Mouse (Mus musculus) heart, embryonic 10.5 days (tissue): ENCODE measurements at regions not wholly inside any gene's neighbourhood (a gene's known extent, or its start where the extent isn't known, plus 50 kb on each side); places are given as distances from the start of the nearest gene placed in this dataset.
A peak's percentile ranks its signal among the peaks of the same experiment; 100 is the strongest.

Experiments used
- DNase-seq: peaks from one replicate; pipeline ENCODE4 v3.0.0-alpha.2; 2017; ENCODE audit warnings: low spot score
- H3K27ac ChIP-seq: fragments of 300-500 bp; sonication (generic); 2 replicates; pipeline ENCODE4 v1.5.1; 2016; ENCODE audit warnings: mild to moderate bottlenecking
- H3K27me3 ChIP-seq: fragments of 300-500 bp; sonication (generic); 2 replicates; pipeline ENCODE4 v1.6.1; 2016; ENCODE audit warnings: mild to moderate bottlenecking; ENCODE audit not compliant: poor library complexity, insufficient read depth, severe bottlenecking
- H3K36me3 ChIP-seq: fragments of 300-500 bp; sonication (generic); 2 replicates; pipeline ENCODE4 v1.6.1; 2016; ENCODE audit warnings: mild to moderate bottlenecking, moderate library complexity
- H3K4me1 ChIP-seq: fragments of 300-500 bp; sonication (generic); 2 replicates; pipeline ENCODE4 v1.6.1; 2016; ENCODE audit warnings: mild to moderate bottlenecking
- H3K4me3 ChIP-seq: fragments of 300-500 bp; sonication (generic); 2 replicates; pipeline ENCODE4 v1.5.1; 2016; ENCODE audit warnings: mild to moderate bottlenecking, moderate library complexity
- H3K9me3 ChIP-seq: fragments of 300-500 bp; sonication (generic); 2 replicates; pipeline ENCODE4 v1.6.1; 2016; ENCODE audit warnings: mild to moderate bottlenecking, moderate library complexity
- WGBS: fragments of 180-500 bp; shearing (Covaris S2); methylation state at CpG from one replicate; pipeline ENCODE4 v1.1.7; 2016; 5-methylcytosine and 5-hydroxymethylcytosine counted together

- no peaks in the 10 kb centered on the region for H3K4me1 ChIP-seq
- H3K36me3 ChIP-seq: no peaks in the 10 kb centered on the region
- no peak overlapping the region for H3K4me3 ChIP-seq
- no peaks in the 10 kb centered on the region for H3K9me3 ChIP-seq
- H3K27ac ChIP-seq: no peak overlapping the region
- no peaks in the 10 kb centered on the region for H3K27me3 ChIP-seq
- no peak for DNase-seq
- WGBS: 73% methylated on average over 10 of the region's 10 CpGs
Observed at GRCm38 (mm10) chr3:51128491-51129155, 95.6 kb upstream of the Noct start.

GRCm38 (mm10) chr3:51130709-51131108 is 93.5 kb upstream of the Noct start:
- H3K36me3 ChIP-seq: no peaks in the 10 kb centered on the region
- no peaks in the 10 kb centered on the region for H3K9me3 ChIP-seq
- H3K4me1 ChIP-seq: no peaks in the 10 kb centered on the region
- 68% methylated on average over 5 of the region's 5 CpGs for WGBS
- DNase-seq: no peak
- H3K4me3 ChIP-seq: no peak overlapping the region
- no peaks in the 10 kb centered on the region for H3K27me3 ChIP-seq
- no peak overlapping the region for H3K27ac ChIP-seq

GRCm38 (mm10) chr3:51131341-51131740 is 92.9 kb upstream of the Noct start:
- Histone ChIP-seq H3K27ac (no peak overlapping the region), H3K4me1 (no peaks in the 10 kb centered on the region), H3K36me3 (no peaks in the 10 kb centered on the region), H3K27me3 (no peaks in the 10 kb centered on the region), H3K4me3 (no peak overlapping the region), H3K9me3 (no peaks in the 10 kb centered on the region)
- DNase-seq: no peak
- WGBS: 75% methylated on average over 3 of the region's 3 CpGs

- no peaks in the 10 kb centered on the region for H3K4me1 ChIP-seq
- no peak overlapping the region for H3K4me3 ChIP-seq
- no peaks in the 10 kb centered on the region for H3K36me3 ChIP-seq
- no peak for DNase-seq
- 82% methylated on average over 5 of the region's 5 CpGs for WGBS
- H3K27ac ChIP-seq: no peak overlapping the region
- no peaks in the 10 kb centered on the region for H3K9me3 ChIP-seq
- H3K27me3 ChIP-seq: no peaks in the 10 kb centered on the region
Observed at GRCm38 (mm10) chr3:51132736-51133135, 91.5 kb upstream of the Noct start.

- WGBS: 69% methylated on average over 5 of the region's 5 CpGs
Observed at GRCm38 (mm10) chr3:51135581-51135980, 88.7 kb upstream of the Noct start.

GRCm38 (mm10) chr3:51137730-51138312 is 86.4 kb upstream of the Noct start:
- Histone ChIP-seq H3K27me3 (no peaks in the 10 kb centered on the region), H3K4me3 (no peak overlapping the region), H3K27ac (no peak overlapping the region), H3K9me3 (no peaks in the 10 kb centered on the region), H3K4me1 (no peaks in the 10 kb centered on the region), H3K36me3 (no peaks in the 10 kb centered on the region)
- 87% methylated on average over 8 of the region's 8 CpGs for WGBS
- no peak for DNase-seq

More at GRCm38 (mm10) chr3:51135581-51135980, 88.7 kb upstream of the Noct start:
- H3K4me3 ChIP-seq: no peak overlapping the region
- DNase-seq: no peak
- H3K36me3 ChIP-seq: no peaks in the 10 kb centered on the region
- H3K27ac ChIP-seq: no peak overlapping the region
- no peaks in the 10 kb centered on the region for H3K27me3 ChIP-seq
- no peaks in the 10 kb centered on the region for H3K9me3 ChIP-seq
- H3K4me1 ChIP-seq: no peaks in the 10 kb centered on the region

- Histone ChIP-seq H3K4me3 (no peak overlapping the region), H3K27me3 (no peaks in the 10 kb centered on the region), H3K27ac (no peak overlapping the region), H3K9me3 (no peaks in the 10 kb centered on the region), H3K36me3 (no peaks in the 10 kb centered on the region), H3K4me1 (no peaks in the 10 kb centered on the region)
- WGBS: 82% methylated on average over 2 of the region's 2 CpGs
- DNase-seq: no peak
Observed at GRCm38 (mm10) chr3:51145985-51146384, 78.3 kb upstream of the Noct start.

GRCm38 (mm10) chr3:51150012-51150411 is 74.2 kb upstream of the Noct start:
- no peak overlapping the region for H3K4me3 ChIP-seq
- no peak overlapping the region for H3K27ac ChIP-seq
- H3K4me1 ChIP-seq: peaks cover 4% of the 10 kb centered on the region; the same call in 1 of the 2 replicates
- WGBS: 92% methylated on average over 6 of the region's 6 CpGs
- no peaks in the 10 kb centered on the region for H3K9me3 ChIP-seq
- H3K27me3 ChIP-seq: no peaks in the 10 kb centered on the region
- DNase-seq: no peak
- no peaks in the 10 kb centered on the region for H3K36me3 ChIP-seq

GRCm38 (mm10) chr3:51151104-51151503 is 73.1 kb upstream of the Noct start:
- 54% methylated on average over 4 of the region's 4 CpGs for WGBS
- no peak for DNase-seq
- no peak overlapping the region for H3K27ac ChIP-seq
- H3K27me3 ChIP-seq: no peaks in the 10 kb centered on the region
- no peak overlapping the region for H3K4me3 ChIP-seq
- no peaks in the 10 kb centered on the region for H3K9me3 ChIP-seq
- H3K36me3 ChIP-seq: no peaks in the 10 kb centered on the region
- H3K4me1 ChIP-seq: peaks cover 4% of the 10 kb centered on the region; the same call in 1 of the 2 replicates

GRCm38 (mm10) chr3:51155621-51156020 is 68.6 kb upstream of the Noct start:
- Histone ChIP-seq H3K4me3 (no peak overlapping the region), H3K27ac (no peak overlapping the region), H3K27me3 (no peaks in the 10 kb centered on the region), H3K9me3 (no peaks in the 10 kb centered on the region), H3K36me3 (no peaks in the 10 kb centered on the region), H3K4me1 (peaks cover 19% of the 10 kb centered on the region)
- DNase-seq: no peak
- WGBS: 73% methylated on average over 4 of the region's 4 CpGs

GRCm38 (mm10) chr3:51156386-51157290 is 67.6 kb upstream of the Noct start:
- Histone ChIP-seq H3K4me3 (peak overlapping the region; percentile 18; the same call in 1 of the 2 replicates), H3K4me1 (peaks cover 15% of the 10 kb centered on the region), H3K27me3 (no peaks in the 10 kb centered on the region), H3K36me3 (no peaks in the 10 kb centered on the region), H3K27ac (peak overlapping the region; percentile 29; the same call in 1 of the 2 replicates), H3K9me3 (no peaks in the 10 kb centered on the region)
- WGBS: 29% methylated on average over 20 of the region's 20 CpGs
- peak; percentile 90 for DNase-seq

GRCm38 (mm10) chr3:51157291-51157650 is 67.0 kb upstream of the Noct start:
- Histone ChIP-seq H3K27ac (peak overlapping the region; percentile 29; the same call in 1 of the 2 replicates), H3K36me3 (no peaks in the 10 kb centered on the region), H3K9me3 (no peaks in the 10 kb centered on the region), H3K27me3 (no peaks in the 10 kb centered on the region), H3K4me1 (peaks cover 15% of the 10 kb centered on the region), H3K4me3 (peak overlapping the region; percentile 18; the same call in 1 of the 2 replicates)
- WGBS: 13% methylated on average over 4 of the region's 4 CpGs
- DNase-seq: no peak

GRCm38 (mm10) chr3:51158449-51158848 is 65.8 kb upstream of the Noct start:
- 68% methylated on average over 4 of the region's 4 CpGs for WGBS
- no peaks in the 10 kb centered on the region for H3K9me3 ChIP-seq
- no peaks in the 10 kb centered on the region for H3K27me3 ChIP-seq
- peaks cover 15% of the 10 kb centered on the region for H3K4me1 ChIP-seq
- no peak overlapping the region for H3K27ac ChIP-seq
- no peak overlapping the region for H3K4me3 ChIP-seq
- H3K36me3 ChIP-seq: no peaks in the 10 kb centered on the region
- DNase-seq: no peak
